Mouse (Mus musculus) WW6 (cell line): Measurements from ENCODE around the gene Atp2a1.

Experiments used
- DNase-seq: peaks from one replicate; pipeline ENCODE4 v3.0.0-alpha.2; 2013; ENCODE audit warnings: low read depth, low spot score

Gene Atp2a1

DNA sequence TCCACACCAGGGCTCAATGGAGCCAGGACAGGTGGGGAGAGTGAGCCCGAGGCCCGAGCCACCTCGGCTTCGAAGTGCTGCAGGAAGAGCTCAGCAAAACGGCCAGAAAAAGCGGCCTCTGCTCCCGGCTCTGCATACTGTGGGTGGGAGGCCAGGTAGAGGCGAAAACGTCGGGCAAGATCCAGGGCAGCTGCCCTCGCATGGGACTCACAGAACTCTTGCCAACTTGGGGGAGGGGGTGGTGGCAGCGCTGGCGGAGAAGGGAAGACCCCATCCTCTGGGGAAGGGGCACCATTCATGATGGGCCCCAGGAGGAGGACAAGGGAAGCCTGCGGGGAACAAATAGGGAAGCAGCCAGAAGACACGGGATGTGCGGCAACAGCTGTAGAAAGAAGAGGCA lies 9.8 kb upstream of the Atp2a1 start:
- DNase-seq, result no peak

DNA sequence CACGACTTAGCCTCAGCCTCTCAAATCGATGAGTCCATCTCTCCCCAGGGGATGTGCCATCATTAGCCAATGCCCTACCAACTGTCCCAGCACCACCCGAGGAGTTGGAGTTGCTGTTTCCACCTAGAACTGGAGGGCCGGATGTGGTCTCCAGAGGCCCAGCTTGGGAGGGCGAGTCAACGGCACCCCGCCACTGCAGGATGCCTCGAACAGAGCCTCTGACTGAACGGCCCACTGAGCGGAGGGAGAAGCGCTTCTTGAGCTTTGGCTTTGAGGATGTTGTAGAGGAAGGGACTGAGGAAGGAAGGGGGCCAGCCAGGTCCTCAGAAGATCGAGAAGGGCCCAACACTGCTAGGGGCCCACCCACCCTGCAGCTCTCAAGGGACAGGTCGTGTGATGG lies 9.4 kb upstream of the Atp2a1 start:
- no peak for DNase-seq

DNA sequence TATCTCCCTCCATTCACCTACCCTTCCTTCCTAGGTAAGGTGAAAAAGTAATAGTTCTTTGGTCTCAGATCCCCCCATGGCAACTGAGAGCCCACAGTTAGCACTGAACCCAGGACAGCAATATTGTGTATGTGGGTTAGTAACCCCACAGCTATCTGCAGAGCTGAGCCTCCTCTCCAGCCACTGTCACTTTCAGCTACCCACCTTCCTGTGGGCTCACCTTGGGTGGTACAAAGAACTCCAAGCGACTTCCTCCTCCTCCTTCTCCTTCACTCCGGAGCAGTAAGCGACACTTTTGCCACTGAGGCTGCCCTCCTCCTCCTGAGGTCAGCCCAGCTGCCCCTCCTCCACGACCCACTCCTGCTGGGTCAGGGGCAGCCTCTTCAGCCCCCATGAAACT lies 8.9 kb upstream of the Atp2a1 start:
- no peak for DNase-seq

DNA sequence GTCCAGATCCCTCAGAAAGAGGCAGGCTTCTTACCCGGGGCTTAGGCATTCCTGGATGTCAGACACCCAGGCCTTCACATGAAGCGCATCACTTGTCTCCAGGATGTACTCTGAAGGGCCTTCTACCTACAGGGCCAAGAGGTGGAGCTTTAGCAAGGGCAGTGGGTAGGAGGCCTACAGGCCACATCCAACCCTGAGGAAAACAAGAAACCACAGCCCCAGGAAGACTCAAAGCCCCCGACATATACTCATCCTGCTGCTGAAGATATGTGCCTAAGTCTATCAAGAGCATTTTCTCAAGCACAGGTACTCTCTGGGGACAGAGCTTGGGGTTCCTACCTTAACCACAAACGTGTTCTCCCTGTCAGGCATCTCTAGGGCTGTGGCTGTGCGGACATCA lies 8.5 kb upstream of the Atp2a1 start:
- no peak for DNase-seq

DNA sequence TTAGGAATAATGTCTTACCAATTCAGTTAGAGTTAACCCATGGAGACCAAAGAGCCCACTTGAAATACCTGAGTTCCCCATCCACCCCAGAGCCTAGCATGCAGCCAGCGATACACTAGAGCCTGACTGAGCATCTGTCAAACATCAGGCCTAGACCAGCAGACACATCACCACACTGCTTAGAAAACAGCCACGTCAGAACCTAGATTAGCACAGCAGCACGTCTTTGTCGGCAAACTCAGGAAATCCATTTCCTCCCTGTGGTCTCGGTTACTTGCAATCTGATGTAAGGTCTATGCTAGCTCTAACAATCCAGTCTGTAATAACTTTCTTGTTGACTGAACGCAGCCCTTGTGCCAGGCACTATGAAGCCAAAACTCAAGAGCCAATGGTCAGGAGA lies 7.2 kb upstream of the Atp2a1 start:
- no peak for DNase-seq

DNA sequence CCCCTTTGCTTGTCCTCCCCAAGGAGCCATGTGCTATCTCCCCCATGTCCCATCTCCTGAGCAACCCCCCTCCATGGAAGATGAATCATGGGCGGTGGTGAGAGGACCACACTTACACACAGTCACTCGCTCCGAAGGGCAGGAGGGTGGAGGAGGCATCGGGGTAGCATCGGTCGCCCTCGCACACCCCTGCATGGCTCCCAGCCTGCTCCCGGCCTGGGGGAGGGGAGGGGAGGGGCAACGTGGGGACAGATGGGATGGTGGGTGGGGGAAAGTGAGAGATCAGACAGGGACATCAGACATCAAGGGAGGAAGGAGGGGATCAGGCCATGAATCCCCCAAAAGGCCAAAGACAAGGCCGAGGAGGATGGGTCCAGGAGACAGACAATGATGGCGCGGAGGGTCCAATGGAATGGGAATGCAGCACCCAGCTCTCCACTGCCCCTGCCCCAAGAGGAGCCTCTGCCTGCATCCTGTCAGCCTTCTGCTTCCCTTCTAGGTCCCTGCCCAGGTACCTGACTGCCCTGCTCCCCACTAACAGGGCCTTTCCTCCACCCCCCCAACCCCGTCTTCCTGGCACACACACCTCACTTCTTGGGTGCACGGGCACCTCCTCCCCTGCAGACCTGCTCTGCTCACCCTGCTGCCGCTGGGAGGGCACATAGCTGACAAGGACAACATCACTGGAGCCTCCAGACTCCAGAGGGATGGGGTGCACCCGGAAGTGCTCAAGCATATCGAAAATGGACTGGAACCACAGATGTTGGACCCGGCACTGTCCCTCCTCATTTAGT lies 5.1 kb upstream of the Atp2a1 start:
- DNase-seq, result no peak

DNA sequence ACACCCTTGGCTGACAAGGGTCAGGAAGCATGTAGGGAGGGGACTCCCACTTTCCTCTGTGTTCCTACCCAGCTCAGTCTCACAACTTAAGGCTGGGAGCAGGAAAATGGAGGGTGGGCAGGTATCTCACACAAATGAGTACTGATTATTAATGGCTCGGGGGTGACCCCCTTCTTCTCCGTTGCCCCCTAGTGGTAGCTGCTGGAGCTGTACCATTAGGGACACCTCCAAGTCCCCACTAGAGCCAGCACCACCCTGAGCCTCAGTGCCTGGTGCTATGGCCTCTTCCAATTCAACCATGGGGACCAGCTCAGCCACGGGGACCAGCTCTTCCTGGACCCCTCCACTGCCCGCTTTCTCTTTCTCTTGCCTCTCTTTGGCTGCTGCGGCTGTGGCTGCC lies 4.4 kb upstream of the Atp2a1 start:
- no peak for DNase-seq

DNA sequence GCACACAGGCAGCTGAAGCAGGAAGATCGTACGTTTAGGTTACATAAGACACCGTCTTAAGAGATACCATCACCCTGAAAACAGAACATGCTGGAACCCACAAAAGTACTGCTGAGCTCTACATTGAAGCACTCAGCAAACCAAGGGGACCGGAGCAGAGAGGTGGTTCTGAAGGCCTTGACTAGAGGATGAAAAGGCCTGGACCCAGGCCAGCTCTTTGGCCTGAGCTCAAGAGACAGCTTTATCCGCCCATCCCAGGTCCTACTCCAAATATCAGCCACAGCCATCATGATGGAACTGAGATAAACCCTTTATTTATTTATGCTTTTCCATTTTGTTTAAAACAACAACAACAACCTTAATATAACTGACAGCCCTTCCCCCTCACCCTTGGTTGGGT lies 3.8 kb upstream of the Atp2a1 start:
- DNase-seq, result no peak

DNA sequence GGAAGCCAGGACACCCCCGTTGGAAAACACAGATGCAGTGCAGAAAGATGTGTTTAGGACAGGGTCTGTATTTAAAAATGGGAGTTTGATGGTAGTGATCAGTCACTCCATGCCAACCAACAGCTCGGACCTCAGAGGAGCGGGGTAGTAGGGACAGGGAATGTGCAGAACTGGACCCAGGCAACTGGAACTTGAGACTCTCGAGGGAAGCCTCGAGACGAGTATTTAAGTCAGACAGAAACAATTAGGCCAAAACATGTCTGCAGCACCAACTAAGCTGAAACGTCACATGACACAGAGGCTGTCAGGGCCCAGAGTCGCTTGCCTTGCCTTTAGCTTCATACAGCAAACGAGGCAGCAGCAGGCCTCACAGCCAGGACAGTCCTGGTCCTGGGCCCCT lies 3.2 kb upstream of the Atp2a1 start:
- no peak for DNase-seq

DNA sequence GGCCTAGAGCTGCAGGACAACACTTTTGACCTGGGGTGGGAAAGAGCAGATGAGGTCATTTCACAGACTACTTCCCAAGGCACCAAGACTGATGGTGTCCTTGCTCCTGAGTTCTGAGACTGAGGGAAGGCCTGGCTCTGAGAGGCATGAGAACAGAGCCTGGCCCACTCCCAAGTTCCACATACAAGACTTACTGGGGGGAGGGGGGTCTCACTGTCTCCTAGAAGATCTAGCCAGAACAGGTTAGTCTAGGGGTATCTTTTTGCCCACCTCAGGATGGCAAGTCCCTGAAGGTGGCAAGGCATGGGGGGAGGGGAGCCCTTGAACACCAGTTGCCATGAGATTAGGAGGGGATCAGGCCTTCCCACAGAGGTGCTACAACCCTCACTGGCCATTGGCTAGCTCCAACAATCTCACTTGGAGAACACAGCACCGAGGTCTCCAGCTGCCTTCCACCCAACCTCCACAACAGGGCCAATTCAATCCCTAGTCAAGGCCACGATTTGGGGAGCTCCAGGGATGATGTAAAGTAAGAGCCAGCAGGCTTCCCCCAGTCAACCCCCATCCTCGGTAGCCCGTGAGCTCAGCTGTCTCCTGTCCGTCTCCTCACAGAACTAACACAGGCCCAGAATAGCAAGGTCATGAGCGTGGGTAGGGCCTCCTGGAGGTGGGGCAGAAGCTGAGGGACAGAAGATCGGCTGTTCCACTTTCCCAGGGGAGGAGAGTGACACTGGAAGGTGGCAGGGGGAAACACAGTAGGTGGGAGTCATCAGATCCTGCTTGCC lies 2.5 kb upstream of the Atp2a1 start:
- DNase-seq, result no peak

DNA sequence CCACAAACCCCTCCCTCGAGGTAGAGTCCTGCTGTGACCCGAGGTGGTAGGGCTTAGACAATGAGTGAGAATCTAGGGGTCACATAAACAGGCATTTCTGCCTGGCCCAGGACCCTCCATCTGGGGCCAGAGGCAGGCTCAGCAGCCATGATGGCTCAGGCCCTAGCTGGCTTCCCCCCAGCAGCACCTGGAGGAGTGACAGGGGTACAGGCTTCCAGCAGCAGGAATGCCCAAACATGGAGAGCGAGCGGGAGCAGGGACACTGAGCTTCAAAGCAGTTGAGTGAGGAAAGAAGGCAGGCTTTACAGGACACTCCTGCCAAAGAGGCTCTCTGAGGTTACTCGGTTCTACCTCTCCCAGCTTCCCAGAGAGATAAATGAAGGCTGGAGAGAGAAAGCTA lies 1.9 kb upstream of the Atp2a1 start:
- no peak for DNase-seq

DNA sequence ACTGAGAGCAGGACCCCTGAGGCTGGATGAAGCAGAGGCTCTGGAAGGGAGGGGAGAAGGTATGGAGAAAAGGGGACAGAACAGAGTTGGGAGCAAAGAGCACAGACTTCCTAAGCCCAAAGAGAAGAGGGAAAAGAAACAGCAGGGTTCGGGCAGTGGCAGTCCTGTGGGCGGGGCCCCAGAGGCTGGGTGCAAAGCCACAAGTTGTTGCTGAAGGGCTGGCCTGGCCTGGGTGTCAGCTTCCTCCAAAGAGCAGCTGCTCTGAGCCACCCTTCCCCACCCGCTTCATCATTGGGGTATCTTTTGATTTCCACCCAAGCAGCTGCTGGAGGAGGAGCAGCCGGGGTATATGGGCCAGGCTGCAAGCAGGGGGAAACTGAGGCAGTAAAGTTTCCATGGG lies 1.2 kb upstream of the Atp2a1 start:
- DNase-seq, result no peak

DNA sequence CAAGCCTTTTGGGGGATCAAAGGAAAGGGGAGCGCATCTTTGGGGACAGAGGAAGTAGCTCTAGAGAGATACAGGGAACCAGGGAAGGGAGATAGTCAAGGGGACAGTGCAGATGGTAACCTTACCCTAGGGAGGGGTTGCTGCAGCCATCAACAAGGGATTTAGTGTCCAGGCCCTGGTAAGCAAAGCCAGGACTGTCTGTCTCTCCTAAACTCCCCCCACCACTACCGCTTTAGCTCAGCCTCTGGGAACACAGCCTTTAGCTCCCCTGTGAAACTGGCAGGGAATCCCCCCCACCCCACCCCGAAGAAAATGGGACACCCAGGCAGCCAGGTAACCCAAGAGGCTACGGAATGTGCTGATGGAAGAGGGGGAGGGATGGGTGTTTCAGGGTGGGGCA lies 639 bp upstream of the Atp2a1 start:
- no peak for DNase-seq

DNA sequence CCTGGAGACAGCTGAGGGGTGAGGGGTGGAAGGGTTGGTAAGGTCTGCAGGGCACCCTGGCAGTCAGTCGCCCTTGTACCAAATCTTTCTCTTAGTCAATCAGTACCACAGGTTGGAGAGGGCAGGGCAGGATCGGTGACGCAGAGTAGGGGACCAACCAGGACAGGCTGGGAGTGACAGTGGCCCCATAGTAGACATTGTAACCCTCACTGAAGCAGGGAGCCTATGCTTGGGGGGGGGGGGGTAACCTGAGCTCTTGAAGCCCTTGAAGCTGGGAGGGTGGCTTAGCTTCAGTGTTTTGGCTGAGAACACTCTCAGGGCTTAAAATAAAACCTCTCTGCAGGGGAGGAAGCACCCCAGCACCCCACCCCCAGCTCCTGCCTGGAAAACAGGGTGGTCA lies 1.3 kb downstream of the Atp2a1 start:
- no peak for DNase-seq

DNA sequence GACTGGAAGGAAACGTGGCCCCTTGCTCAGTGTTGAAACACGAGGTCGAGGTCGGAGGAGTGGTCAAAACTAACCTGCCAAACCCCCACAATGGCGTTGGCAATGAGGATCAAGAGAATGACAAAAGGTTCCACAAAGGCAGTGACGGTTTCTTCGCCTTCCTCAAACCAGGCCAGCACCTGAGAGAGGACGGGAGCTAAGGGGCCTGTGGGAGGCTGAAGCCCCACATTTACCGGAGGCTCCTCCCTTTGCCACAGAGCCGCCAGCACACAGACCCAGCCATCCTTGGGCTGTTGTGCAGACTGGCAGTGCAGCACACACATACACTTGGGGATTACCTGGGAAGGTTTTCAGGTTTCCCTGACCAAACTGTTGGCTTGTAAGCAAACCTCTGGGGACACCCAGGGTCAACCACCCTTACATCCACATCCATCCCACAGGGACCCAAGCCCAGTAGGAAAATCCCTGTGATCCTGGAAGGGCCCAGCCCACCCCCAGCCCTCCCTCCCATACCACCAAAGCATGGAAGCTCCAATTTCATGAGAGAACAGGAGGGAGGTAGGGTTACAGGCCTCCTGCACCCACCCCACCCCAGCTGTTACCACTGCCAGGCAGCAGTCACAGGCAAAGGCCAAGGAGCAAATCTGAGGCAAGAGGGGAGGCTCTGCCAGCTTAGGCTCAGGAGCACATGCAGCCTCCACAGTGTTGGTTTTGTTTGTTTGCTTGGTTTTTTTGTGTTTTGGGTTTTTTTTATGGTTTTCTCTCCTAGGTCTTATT lies 2.1 kb downstream of the Atp2a1 start:
- no peak for DNase-seq

DNA sequence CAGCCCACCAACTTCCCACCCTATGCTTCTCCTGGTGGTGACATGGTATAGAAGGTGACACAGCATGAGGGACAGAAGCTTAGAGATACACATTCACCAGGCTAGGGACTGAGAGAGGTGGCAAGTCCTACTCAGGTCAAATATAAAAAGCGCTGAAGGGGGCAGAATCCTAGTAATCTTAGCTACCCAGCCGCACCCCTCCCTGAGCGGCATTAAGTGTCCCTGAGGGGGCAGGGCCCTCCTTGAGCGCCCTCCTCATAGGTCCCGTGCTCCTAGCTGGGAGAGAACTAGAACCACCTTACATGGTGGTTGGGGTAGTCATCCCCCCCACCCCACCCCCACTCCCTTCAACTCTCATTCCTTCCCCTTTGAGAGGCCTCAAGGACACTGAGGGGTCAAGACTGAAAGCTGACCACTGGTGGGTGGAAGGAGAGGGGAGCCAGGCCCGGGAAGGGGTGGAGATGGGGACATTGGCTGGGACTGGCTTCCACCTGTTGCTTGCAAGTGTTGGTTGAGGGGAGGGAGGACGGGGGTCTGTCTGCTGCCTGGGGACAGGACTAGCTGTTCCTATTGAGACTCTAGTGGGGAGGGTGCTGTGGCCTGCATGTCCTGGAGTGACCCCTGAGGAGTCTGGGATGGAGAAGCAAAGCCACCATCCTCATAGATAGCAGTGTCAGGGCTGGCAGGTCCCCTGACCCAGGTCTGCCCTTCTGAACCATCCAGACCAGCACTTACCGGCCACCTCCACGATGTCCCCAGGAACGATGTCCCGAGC lies 3.9 kb downstream of the Atp2a1 start:
- DNase-seq, result no peak

DNA sequence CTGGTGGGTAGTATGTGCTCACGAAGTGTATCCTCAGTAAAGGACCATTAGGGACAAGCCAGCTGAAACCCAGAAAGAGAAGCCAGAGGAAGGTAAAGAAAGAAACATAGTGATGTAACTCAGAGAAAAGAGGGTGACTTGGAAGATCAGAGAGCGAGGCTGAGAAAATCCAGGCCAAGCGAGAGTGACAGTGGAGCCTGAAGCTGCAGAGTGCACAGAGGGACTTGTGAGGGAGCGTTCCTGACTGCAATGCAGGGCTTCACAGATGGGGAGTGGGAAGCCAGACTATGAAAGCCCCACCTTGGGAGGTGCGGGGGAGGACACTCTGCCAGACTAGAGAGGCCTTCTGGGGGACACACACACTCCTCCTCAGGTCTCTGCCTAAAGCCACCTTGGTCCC lies 4.7 kb downstream of the Atp2a1 start:
- DNase-seq, result no peak

DNA sequence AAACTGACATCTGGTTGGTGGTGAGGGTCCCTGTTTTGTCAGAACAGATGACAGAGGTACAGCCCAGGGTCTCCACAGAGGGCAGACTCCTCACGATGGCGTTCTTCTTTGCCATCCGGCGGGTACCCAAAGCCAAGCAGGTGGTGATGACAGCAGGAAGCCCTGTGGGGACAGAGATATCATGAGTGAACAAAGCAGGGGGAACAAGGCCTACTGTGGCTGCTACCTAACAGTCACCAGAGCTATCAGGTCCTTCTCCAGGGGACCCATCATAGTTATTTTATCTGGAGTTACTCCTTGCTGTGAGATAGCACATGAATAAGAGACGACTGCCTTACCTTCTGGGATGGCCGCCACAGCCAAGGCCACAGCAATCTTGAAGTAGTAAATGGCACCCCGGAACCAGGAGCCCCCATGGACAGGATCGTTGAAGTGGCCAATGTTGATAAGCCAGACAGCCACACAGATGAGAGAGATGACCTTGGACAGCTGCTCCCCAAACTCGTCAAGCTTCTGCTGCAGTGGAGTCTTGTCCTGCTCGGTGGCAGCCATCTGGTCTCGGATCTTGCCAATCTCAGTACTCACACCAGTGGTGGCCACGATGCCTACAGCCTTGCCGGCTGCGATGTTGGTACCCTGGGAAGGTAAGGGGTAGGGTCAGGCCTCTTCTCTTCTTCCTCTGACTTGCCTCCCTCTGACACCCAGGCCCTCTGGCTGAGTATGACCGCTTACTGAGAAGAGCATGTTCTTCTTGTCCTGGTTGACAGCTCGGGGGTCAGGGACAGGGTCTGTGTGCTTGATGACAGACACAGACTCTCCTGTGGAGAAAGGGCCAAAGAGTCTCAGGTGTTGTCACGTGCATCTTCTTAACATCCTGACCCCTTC lies 6.3 kb downstream of the Atp2a1 start:
- no peak for DNase-seq

DNA sequence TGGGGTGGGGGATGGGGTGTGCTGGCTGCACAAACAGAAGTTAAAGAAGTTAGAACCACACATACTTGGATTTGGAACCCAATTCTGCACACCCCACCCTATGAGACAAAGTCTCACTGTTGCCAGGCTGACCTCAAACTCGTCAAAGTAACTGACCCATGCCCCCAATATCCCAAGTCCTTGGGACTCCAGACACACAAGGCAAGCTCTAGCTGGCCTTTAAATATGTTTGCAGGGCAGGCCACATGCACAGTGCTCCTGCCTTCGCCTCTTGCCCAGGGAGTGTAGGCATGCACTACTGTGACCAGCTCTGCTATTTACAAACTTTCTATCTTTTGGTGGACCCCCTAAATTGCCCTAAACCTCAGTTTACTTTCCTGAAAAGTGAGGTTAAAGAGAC lies 7.7 kb downstream of the Atp2a1 start:
- DNase-seq, result no peak

DNA sequence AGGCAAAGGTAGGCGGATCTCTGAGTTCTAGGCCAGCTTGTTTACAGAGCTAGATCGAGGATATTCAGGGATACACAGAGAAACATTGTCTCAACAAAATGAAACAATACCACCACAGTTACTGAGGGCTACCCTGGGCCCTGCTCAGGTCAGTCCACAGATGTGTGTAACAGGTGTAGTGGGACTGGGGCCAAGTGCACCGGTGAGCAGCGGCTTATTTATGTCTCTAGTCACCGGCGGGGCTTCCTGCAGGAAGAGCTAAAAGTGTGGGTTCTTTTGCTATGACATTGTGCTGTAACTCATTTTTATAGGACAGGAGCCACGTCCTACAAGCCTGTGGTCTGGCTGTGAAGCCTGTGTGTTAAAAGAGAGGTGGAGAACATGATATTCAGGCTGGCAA lies 9.0 kb downstream of the Atp2a1 start:
- DNase-seq, result no peak

DNA sequence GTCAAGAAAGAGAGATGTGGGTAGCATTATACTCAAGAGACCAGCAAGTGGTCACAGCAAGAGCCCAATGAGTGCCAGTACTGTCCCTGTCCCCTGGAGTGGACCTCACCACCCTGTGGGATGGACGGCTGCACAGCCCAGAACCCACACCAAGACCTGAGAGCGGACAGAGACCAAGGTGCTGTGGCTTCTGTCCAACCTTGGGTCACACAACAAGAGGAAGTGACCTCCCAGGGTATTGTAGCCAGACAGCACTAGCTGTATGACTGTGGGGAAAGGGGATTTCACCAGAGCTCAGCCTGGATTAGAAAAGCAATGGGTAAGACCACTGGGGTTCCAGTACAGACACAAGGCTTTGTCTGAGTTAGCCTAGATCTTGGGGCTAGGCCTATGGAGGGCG lies 10.7 kb downstream of the Atp2a1 start:
- DNase-seq, result no peak
